Mouse (Mus musculus) heart, embryonic 11.5 days (tissue): ENCODE measurements around the gene Plk3. TPM values are rescaled to one million over a fixed set of nuclear protein-coding genes. Genes with fewer than 3 reads are reported as not detected.

ENCODE experiments used
- ATAC-seq: fragments of 200-750 bp; cut with Nextera tagmentation; replicated peaks from 2 replicates; pipeline ENCODE4 v1.8.0; 2017; ENCODE audit warnings: moderate library complexity; ENCODE audit not compliant: insufficient number of reproducible peaks, low FRiP score, low TSS enrichment
- H3K27ac ChIP-seq: fragments of 300-500 bp; sonication (generic); 2 replicates; pipeline ENCODE4 v1.5.1; 2014; ENCODE audit warnings: mild to moderate bottlenecking, low read depth, low read length
- H3K27me3 ChIP-seq: fragments of 300-500 bp; sonication (generic); 2 replicates; pipeline ENCODE4 v1.6.1; 2014; ENCODE audit warnings: mild to moderate bottlenecking, low read length, mixed read lengths; ENCODE audit not compliant: control insufficient read depth, insufficient read depth
- H3K36me3 ChIP-seq: fragments of 300-500 bp; sonication (generic); 2 replicates; pipeline ENCODE4 v1.6.1; 2014; ENCODE audit warnings: mild to moderate bottlenecking, low read length, moderate library complexity, mixed read lengths; ENCODE audit not compliant: control insufficient read depth, insufficient read depth
- H3K4me1 ChIP-seq: fragments of 300-500 bp; sonication (generic); 2 replicates; pipeline ENCODE4 v1.6.1; 2014; ENCODE audit warnings: low read length; ENCODE audit not compliant: control insufficient read depth, insufficient read depth
- H3K4me2 ChIP-seq: fragments of 300-500 bp; sonication (generic); 2 replicates; pipeline ENCODE4 v1.6.1; 2014; ENCODE audit warnings: mild to moderate bottlenecking, moderate library complexity
- H3K4me3 ChIP-seq: fragments of 300-500 bp; sonication (generic); 2 replicates; pipeline ENCODE4 v1.5.1; 2014; ENCODE audit warnings: low read depth, low read length
- H3K9ac ChIP-seq: fragments of 300-500 bp; sonication (generic); 2 replicates; pipeline ENCODE4 v1.6.1; 2014; ENCODE audit warnings: mild to moderate bottlenecking, low read depth, low read length, moderate library complexity
- H3K9me3 ChIP-seq: fragments of 300-500 bp; sonication (generic); replicated peaks from 2 replicates; pipeline ENCODE4 v1.6.1; 2016; ENCODE audit warnings: low read length; ENCODE audit not compliant: control insufficient read depth
- WGBS: fragments of 180-500 bp; shearing (Covaris S2); extraction: QIAGEN DNeasy Blood & Tissue Kit; methylation state at CpG from one replicate; pipeline ENCODE4 v1.1.7; 2014; ENCODE audit not compliant: insufficient replicate concordance; 5-methylcytosine and 5-hydroxymethylcytosine counted together
- microRNA-seq: library from miRNA; unstranded; fragments of <30 nt; microRNA quantifications from one replicate; pipeline ENCODE4, GENCODE M21; 2016; ENCODE audit warnings: borderline number of aligned reads
- polyA plus RNA-seq: library from polyadenylated mRNA; unstranded; fragments of >200 nt; fragmentation: Nextera tagmentation; extraction: Ambion mirVana; gene quantifications from 2 replicates; pipeline ENCODE4 v1.2.1, GENCODE M21; 2014

The Plk3 gene
- polyA plus RNA-seq, 1 experiment from 2014 or later = 1.3 TPM

DNA sequence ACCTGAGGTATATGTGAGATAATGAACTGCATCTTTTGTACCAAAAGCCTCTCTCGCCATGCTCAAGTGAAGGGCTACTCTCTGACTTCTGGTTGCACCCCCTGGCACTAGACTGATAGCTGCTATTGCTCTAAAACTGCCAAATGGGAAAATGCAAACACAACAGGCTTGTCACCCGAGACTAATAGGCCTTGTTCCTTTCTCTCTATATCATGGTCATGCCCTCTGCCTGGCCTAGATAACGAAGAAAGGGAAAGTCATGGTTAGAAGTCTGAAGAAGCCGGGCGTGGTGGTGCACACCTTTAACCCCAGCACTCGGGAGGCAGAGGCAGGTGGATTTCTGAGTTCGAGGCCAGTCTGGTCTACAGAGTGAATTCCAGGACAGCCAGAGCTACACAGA is 43.2 kb downstream of the Plk3 start:
- Histone ChIP-seq H3K4me3 (no peak overlapping the region), H3K36me3 (no peaks in the 10 kb centered on the region), H3K27me3 (no peaks in the 10 kb centered on the region), H3K27ac (no peak overlapping the region), H3K9me3 (no peaks in the 10 kb centered on the region), H3K4me2 (no peak overlapping the region), H3K9ac (no peak overlapping the region), H3K4me1 (no peaks in the 10 kb centered on the region)
- WGBS = 71% methylated on average over 7 of the region's 7 CpGs
- ATAC-seq = no peak; the same call in 1 of the 2 replicates

- Histone ChIP-seq H3K4me1 (no peaks in the 10 kb centered on the region), H3K36me3 (peaks cover 3% of the 10 kb centered on the region; the same call in 1 of the 2 replicates), H3K27me3 (no peaks in the 10 kb centered on the region), H3K4me3 (no peak overlapping the region), H3K27ac (no peak overlapping the region), H3K4me2 (no peak overlapping the region), H3K9me3 (no peaks in the 10 kb centered on the region), H3K9ac (no peak overlapping the region)
- no peak for ATAC-seq
- 77% methylated on average over 7 of the region's 7 CpGs for WGBS
These were observed 45.7 kb downstream of the Plk3 start for GRCm38 (mm10) chr4:117087948-117088640.

Small RNA genes within 50 kb of the gene (microRNA-seq; reads per million reads assigned to microRNA genes)
- not detected for gene Gm22398

Other genes starting within 250 kb of the Plk3 start
- 123 and 140 TPM in 2 replicates for gene Urod, start 139.6 kb downstream of the Plk3 start, polyA plus RNA-seq
- gene Hectd3, start 138.6 kb downstream of the Plk3 start, polyA plus RNA-seq = 4.3 and 6.4 TPM in 2 replicates
- 34.1 and 36.9 TPM in 2 replicates for gene Eif2b3, start 114.6 kb downstream of the Plk3 start, polyA plus RNA-seq
- 2.2 and 2.4 TPM in 2 replicates for gene Ptch2, start 37.9 kb downstream of the Plk3 start, polyA plus RNA-seq
- 2.2 and 4.0 TPM in 2 replicates for gene Btbd19, start 8.2 kb downstream of the Plk3 start, polyA plus RNA-seq
- not detected in 2 replicates for gene Tctex1d4, start 7.2 kb downstream of the Plk3 start, polyA plus RNA-seq
- 764 and 894 TPM in 2 replicates for gene Rps8, start 22.3 kb upstream of the Plk3 start, polyA plus RNA-seq
- gene Kif2c, start 48.7 kb upstream of the Plk3 start, polyA plus RNA-seq = 45.5 and 47.8 TPM in 2 replicates
- 16.0 and 16.5 TPM in 2 replicates for gene Tmem53, start 118.0 kb upstream of the Plk3 start, polyA plus RNA-seq
- 0.14 TPM in 1 of 2 replicates, not detected in the other for gene Armh1, start 118.2 kb upstream of the Plk3 start, polyA plus RNA-seq